Mouse (Mus musculus) heart, adult 18-20 months (tissue): ENCODE data around the gene Morn2. TPM values are rescaled to one million over a fixed set of nuclear protein-coding genes. Genes with fewer than 3 reads are reported as not detected.
A peak's percentile ranks its signal among the peaks of the same experiment; 100 is the strongest.

Experiments
- DNase-seq, 2 experiments: peaks; one replicate each; pipeline ENCODE4 v3.0.0; 2021 to 2022; ENCODE audit warnings: mixed read lengths in 1 of 2
- total RNA-seq, 2 experiments: library from RNA; stranded (reverse); gene quantifications; 2 replicates each; pipeline ENCODE4 v1.2.3; 2021

Morn2 gene
- total RNA-seq, 2 experiments from 2014 or later = 11.7 to 14.0 TPM

- no peak for DNase-seq
Observed at GRCm38 (mm10) chr17:80323658-80324057, 33.7 kb downstream of the Morn2 start.

DNA sequence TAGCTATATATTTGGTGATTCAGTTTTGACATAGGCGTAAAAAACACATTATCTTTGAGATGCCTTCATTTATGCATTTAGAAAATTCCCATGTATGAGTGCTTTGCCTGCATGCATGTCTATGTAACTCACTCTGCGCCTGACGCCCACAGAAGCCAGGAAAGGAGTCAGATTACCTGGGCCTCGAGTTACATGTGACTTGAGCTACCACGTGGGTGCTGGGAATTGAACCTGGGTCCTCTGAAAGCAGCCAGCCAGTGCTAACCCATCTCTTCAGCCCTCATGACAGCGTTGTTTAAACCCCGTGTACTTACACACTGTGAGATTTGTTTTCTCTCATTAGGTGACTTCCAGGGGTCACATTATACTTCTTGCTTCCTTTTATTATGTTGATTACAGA is 34.5 kb downstream of the Morn2 start:
- no peak for DNase-seq

DNA sequence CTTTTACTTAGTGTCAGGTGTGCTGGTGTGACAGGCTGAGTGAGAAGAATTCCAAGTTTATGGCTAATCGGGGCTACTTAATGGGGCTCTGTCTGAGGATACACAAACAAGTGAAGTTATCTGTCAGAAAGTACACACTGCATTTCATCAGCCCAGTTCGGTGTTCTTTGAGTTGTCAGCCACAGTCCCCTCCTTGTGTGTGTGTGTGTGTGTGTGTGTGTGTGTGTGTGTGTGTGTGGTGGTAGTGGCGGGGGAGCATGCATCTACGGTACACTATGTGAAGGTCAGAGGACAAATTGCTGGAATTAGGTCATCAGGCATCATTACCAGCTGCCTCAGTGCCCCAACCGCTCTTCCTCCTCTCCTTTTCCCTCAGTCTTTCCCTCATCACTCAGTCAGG is 35.5 kb downstream of the Morn2 start:
- no peak for DNase-seq

DNA sequence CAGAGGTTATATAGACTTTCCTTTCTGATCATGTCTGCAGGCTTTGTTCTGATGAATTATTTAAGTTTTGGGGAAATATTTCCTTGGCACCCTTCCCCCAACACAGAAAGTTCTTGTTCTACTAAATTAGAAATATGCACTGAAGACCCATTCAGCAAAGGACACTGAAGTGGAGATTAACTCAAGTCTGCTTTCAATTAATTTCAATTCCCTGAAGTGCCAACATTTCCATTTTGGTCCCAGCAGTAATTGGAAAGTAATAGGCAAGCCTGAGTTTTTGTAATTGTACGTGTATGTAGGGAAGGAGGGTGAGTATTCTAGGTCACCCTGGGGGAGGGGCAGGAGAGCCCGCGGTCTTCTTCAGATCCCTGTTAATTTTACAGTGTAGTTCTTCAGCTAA is 36.4 kb downstream of the Morn2 start:
- DNase-seq = no peak

DNA sequence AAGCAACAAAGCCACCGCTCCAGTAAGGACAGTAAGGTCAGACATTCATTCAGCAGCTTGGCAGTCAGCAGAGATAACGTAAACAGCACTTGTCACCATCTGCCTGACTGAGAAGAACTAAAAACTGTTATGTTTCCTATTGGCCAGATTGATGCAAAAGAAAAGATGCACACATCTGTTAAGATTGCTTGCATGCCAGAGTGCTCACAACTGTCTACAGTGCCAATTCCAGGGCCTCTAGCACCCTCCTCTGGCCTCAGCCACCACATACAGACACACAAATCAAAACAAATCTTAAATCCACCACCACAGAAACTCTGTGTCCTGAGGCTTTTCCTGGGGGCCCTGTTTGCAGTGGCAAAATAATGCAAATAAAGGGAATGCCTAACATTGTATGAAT is 42.4 kb downstream of the Morn2 start:
- peak in 1 of 2 experiments; percentile 9 for DNase-seq

- no peak for DNase-seq
Observed at GRCm38 (mm10) chr17:80345277-80345676, 55.3 kb downstream of the Morn2 start.

GRCm38 (mm10) chr17:80346591-80347125 is 56.7 kb downstream of the Morn2 start:
- no peak for DNase-seq

Other genes with a start within 250 kb of the Morn2 start
- gene Hnrnpll, start 227.9 kb upstream of the Morn2 start, total RNA-seq = 10 to 100 TPM; 22.9 TPM
- 10 to 100 TPM; 20.0 to 20.8 TPM for gene Galm, start 162.7 kb upstream of the Morn2 start, total RNA-seq
- gene Srsf7, start 82.9 kb upstream of the Morn2 start, total RNA-seq = 10 to 100 TPM; 43.0 to 47.0 TPM
- under 1 TPM in 1 of 2 experiments, not detected in 1; 0.10 TPM for gene Ttc39d, start 82.7 kb upstream of the Morn2 start, total RNA-seq
- gene Gemin6, start 65.8 kb upstream of the Morn2 start, total RNA-seq = 1 to 10 TPM; 4.2 to 4.8 TPM
- 1 to 10 TPM; 5.0 to 5.9 TPM for gene Dhx57, start 273 bp downstream of the Morn2 start, total RNA-seq
- under 1 TPM in 1 of 2 experiments, not detected in 1; 0.44 TPM for gene Arhgef33, start 17.2 kb downstream of the Morn2 start, total RNA-seq
- gene Gm10190, start 83.3 kb downstream of the Morn2 start, total RNA-seq = not detected
- gene Sos1, start 190.2 kb downstream of the Morn2 start, total RNA-seq = 10 to 100 TPM; 10.2 to 10.8 TPM